Comparison of ENCODE assay signal across 10 mouse cellular contexts in genomic region chrX:21295460-21295859, GRCm38 (mm10).
DNase-seq lines count a peak whose midpoint lies in the region; TF ChIP-seq lines count a peak whose summit lies in the region.
"Had no signal": no experiment of that assay in that cellular context is flagged by ENCODE, and none has a peak within 500 bp of the region (broad histone marks: within the 10 kb centered on the region; RNA-seq: fewer than 3 reads in every experiment).

No protein-coding gene starts in this region.

- TF ChIP-seq POLR2A in brain, embryonic 14.5 days (IDR thresholded peaks at IDR 0.05; ENCODE audit: borderline replicate concordance, extremely low read depth, insufficient read depth, insufficient read length, poor library complexity, severe bottlenecking): no peak

- intact Hi-C loops in heart, postnatal 36 days (cut with DNase I): no loop called here

- peak; percentile 21 for DNase-seq in embryo, embryonic 10.5 days (ENCODE audit: low spot score)
- DNase-seq in embryo, embryonic 10 days (ENCODE audit: low spot score): no peak
- peak; percentile 0 for DNase-seq in kidney, postnatal 14 days
- no peak for DNase-seq in kidney, adult 18-20 months
- DNase-seq in 416B (ENCODE audit: low read depth): peak; percentile 3
- peak; percentile 0 for DNase-seq in brain, embryonic 14.5 days (ENCODE audit: low read depth)
- DNase-seq in ovary, postnatal 10 days (ENCODE audit: low spot score): no peak
- no peak for DNase-seq in heart, postnatal 36 days
- DNase-seq: layer of hippocampus, postnatal 36 days; right cerebral cortex, postnatal 25 days had no signal

- no peak for TF ChIP-seq CTCF in brain, embryonic 14.5 days (IDR thresholded peaks at IDR 0.05; ENCODE audit: borderline replicate concordance, extremely low read depth, insufficient read depth, insufficient read length)

Comparison
In these comparisons a context has a peak if more than half of its experiments do, and no peak if none do; other contexts are left out.
1. DNase-seq: peak in embryo, embryonic 10.5 days (single experiment), kidney, postnatal 14 days (single experiment), 416B (single experiment) and brain, embryonic 14.5 days (single experiment); none in embryo, embryonic 10 days (single experiment), kidney, adult 18-20 months (single experiment), ovary, postnatal 10 days (single experiment) and heart, postnatal 36 days (0 of 2).